Mouse (Mus musculus) MEL (cell line): ENCODE measurements around the gene Golga4. TPM values are rescaled to one million over a fixed set of nuclear protein-coding genes. Genes with fewer than 3 reads are reported as not detected.

ENCODE experiments used
- DNase-seq: peaks from one replicate; pipeline ENCODE4 v3.0.0; 2011; ENCODE audit warnings: low read depth, low spot score
- H3K27ac ChIP-seq: 2 replicates; pipeline ENCODE4 v1.5.1; 2012; ENCODE audit warnings: low read depth, mild to moderate bottlenecking, control low read depth, low read length, moderate library complexity; ENCODE audit not compliant: control insufficient read depth
- H3K27me3 ChIP-seq, 2 experiments: fragments of 150-350 bp in 1 of 2; sonication (generic) in 1 of 2; 2 replicates each; pipeline ENCODE4 v1.6.1; 2012; ENCODE audit warnings: low read length in 2 of 2, mild to moderate bottlenecking in 2 of 2, improper control_type of control experiment in 1 of 2, moderate library complexity in 1 of 2; ENCODE audit not compliant: insufficient read depth in 2 of 2, control insufficient read depth in 1 of 2
- H3K36me3 ChIP-seq, 2 experiments: 2 replicates each; pipeline ENCODE4 v1.6.1; 2012 to 2014; ENCODE audit warnings: low read length in 2 of 2, improper control_type of control experiment in 1 of 2, inconsistent platforms in 1 of 2, mild to moderate bottlenecking in 1 of 2; ENCODE audit not compliant: insufficient read depth in 2 of 2, control insufficient read depth in 1 of 2
- H3K4me1 ChIP-seq, 2 experiments: fragments of 150-350 bp in 1 of 2; sonication (generic) in 1 of 2; 2 replicates each; pipeline ENCODE4 v1.6.1; 2012; ENCODE audit warnings: low read length in 2 of 2, improper control_type of control experiment in 1 of 2, mild to moderate bottlenecking in 1 of 2; ENCODE audit not compliant: insufficient read depth in 2 of 2, control insufficient read depth in 1 of 2
- H3K4me3 ChIP-seq, 2 experiments: fragments of 150-350 bp in 1 of 2; sonication (generic) in 1 of 2; 2 replicates each; pipeline ENCODE4 v1.5.1; 2012; ENCODE audit warnings: low read depth in 2 of 2, low read length in 2 of 2, mild to moderate bottlenecking in 2 of 2, moderate library complexity in 2 of 2, control low read depth in 1 of 2, improper control_type of control experiment in 1 of 2; ENCODE audit not compliant: control insufficient read depth in 1 of 2, insufficient read depth in 1 of 2
- H3K79me2 ChIP-seq: 2 replicates; pipeline ENCODE4 v1.6.1; 2012; ENCODE audit warnings: mild to moderate bottlenecking, low read length, moderate library complexity; ENCODE audit not compliant: control insufficient read depth, poor library complexity, insufficient read depth
- H3K9ac ChIP-seq: 2 replicates; pipeline ENCODE4 v1.6.1; 2012; ENCODE audit warnings: low read depth, mild to moderate bottlenecking, control low read depth, low read length, moderate library complexity; ENCODE audit not compliant: control insufficient read depth, poor library complexity, severe bottlenecking
- H3K9me3 ChIP-seq: fragments of 150-350 bp; sonication (generic); replicated peaks from 2 replicates; pipeline ENCODE4 v1.6.1; 2012; ENCODE audit warnings: mild to moderate bottlenecking, low read length, improper control_type of control experiment, moderate library complexity; ENCODE audit not compliant: insufficient read depth
- CTCF ChIP-seq, 3 experiments: IDR thresholded peaks in 2 of 3; conservative IDR thresholded peaks in 1 of 3; 2 replicates each; pipeline ENCODE4 v1.5.1; 2011 to 2012; ENCODE audit warnings: low read length in 3 of 3, low read depth in 2 of 3, mild to moderate bottlenecking in 2 of 3, improper control_type of control experiment in 1 of 3, inconsistent platforms in 1 of 3, mixed read lengths in 1 of 3, moderate library complexity in 1 of 3; ENCODE audit not compliant: control insufficient read depth in 1 of 3, insufficient read depth in 1 of 3, poor library complexity in 1 of 3, severe bottlenecking in 1 of 3
- E2F4 ChIP-seq: IDR thresholded peaks from 2 replicates; pipeline ENCODE4 v1.6.1; 2011; ENCODE audit warnings: low read depth, low read length, improper control_type of control experiment, borderline replicate concordance
- EP300 ChIP-seq, 2 experiments: IDR thresholded peaks; 2 replicates each; pipeline ENCODE4 v1.6.1; 2011; ENCODE audit warnings: improper control_type of control experiment in 2 of 2, low read length in 2 of 2, low read depth in 1 of 2, mild to moderate bottlenecking in 1 of 2
- ETS1 ChIP-seq: IDR thresholded peaks from 2 replicates; pipeline ENCODE4 v1.6.1; 2012; ENCODE audit warnings: low read depth, mild to moderate bottlenecking, inconsistent platforms, low read length, improper control_type of control experiment, moderate library complexity
- GABPA ChIP-seq: IDR thresholded peaks from 2 replicates; pipeline ENCODE4 v1.6.1; 2012; ENCODE audit warnings: low read depth, mild to moderate bottlenecking, inconsistent platforms, low read length, improper control_type of control experiment, moderate library complexity
- GATA1 ChIP-seq: IDR thresholded peaks from 2 replicates; pipeline ENCODE4 v1.6.1; 2011; ENCODE audit warnings: low read depth, low read length, improper control_type of control experiment
- HCFC1 ChIP-seq: IDR thresholded peaks from 2 replicates; pipeline ENCODE4 v1.6.1; 2012; ENCODE audit warnings: low read depth, mild to moderate bottlenecking, inconsistent platforms, low read length, improper control_type of control experiment, moderate library complexity
- KAT2A ChIP-seq: conservative IDR thresholded peaks from 2 replicates; pipeline ENCODE4 v1.6.1; 2012; ENCODE audit warnings: low read depth, low read length, improper control_type of control experiment, inconsistent platforms
- MAFK ChIP-seq: IDR thresholded peaks from 2 replicates; pipeline ENCODE4 v1.6.1; 2011; ENCODE audit warnings: low read depth, mild to moderate bottlenecking, low read length, improper control_type of control experiment, borderline replicate concordance
- MAX ChIP-seq: IDR thresholded peaks from 2 replicates; pipeline ENCODE4 v1.6.1; 2011; ENCODE audit warnings: low read length, improper control_type of control experiment
- MEF2A ChIP-seq: IDR thresholded peaks from 2 replicates; pipeline ENCODE4 v1.6.1; 2014; ENCODE audit warnings: low read depth, mild to moderate bottlenecking, inconsistent platforms, low read length, improper control_type of control experiment; ENCODE audit not compliant: poor library complexity, insufficient replicate concordance, severe bottlenecking; ENCODE audit errors: extremely low read depth
- MXI1 ChIP-seq: IDR thresholded peaks from 2 replicates; pipeline ENCODE4 v1.6.1; 2011; ENCODE audit warnings: mild to moderate bottlenecking, low read depth, low read length, improper control_type of control experiment
- NELFE ChIP-seq: IDR thresholded peaks from 2 replicates; pipeline ENCODE4 v1.6.1; 2011; ENCODE audit warnings: low read depth, low read length, improper control_type of control experiment
- NRF1 ChIP-seq: IDR thresholded peaks from 2 replicates; pipeline ENCODE4 v1.6.1; 2014; ENCODE audit warnings: low read depth, mild to moderate bottlenecking, inconsistent platforms, low read length, improper control_type of control experiment, moderate library complexity; ENCODE audit not compliant: poor library complexity, insufficient read depth, severe bottlenecking
- POLR2AphosphoS2 ChIP-seq: IDR thresholded peaks from 2 replicates; pipeline ENCODE4 v1.6.1; 2011; ENCODE audit warnings: low read length, improper control_type of control experiment
- POLR2AphosphoS5 ChIP-seq: IDR thresholded peaks from 2 replicates; pipeline ENCODE4 v1.6.1; 2012; ENCODE audit warnings: low read depth, borderline replicate concordance, mild to moderate bottlenecking, inconsistent platforms, low read length, moderate library complexity, mixed read lengths
- RAD21 ChIP-seq: IDR thresholded peaks from 2 replicates; pipeline ENCODE4 v1.6.1; 2011; ENCODE audit warnings: mild to moderate bottlenecking, low read depth, low read length, improper control_type of control experiment
- RCOR1 ChIP-seq: IDR thresholded peaks from 2 replicates; pipeline ENCODE4 v1.6.1; 2012; ENCODE audit warnings: low read depth, mild to moderate bottlenecking, inconsistent platforms, low read length, improper control_type of control experiment
- SIN3A ChIP-seq: IDR thresholded peaks from 2 replicates; pipeline ENCODE4 v1.6.1; 2012; ENCODE audit warnings: low read length, improper control_type of control experiment, inconsistent platforms
- SMC3 ChIP-seq: IDR thresholded peaks from 2 replicates; pipeline ENCODE4 v1.6.1; 2011; ENCODE audit warnings: low read depth, low read length, improper control_type of control experiment
- TCF12 ChIP-seq: IDR thresholded peaks from 2 replicates; pipeline ENCODE4 v1.6.1; 2014; ENCODE audit warnings: low read depth, mild to moderate bottlenecking, inconsistent platforms, low read length, improper control_type of control experiment, moderate library complexity
- UBTF ChIP-seq: IDR thresholded peaks from 2 replicates; pipeline ENCODE4 v1.6.1; 2012; ENCODE audit warnings: low read depth, mild to moderate bottlenecking, inconsistent platforms, low read length, improper control_type of control experiment, moderate library complexity, borderline replicate concordance; ENCODE audit not compliant: insufficient read depth
- USF1 ChIP-seq: IDR thresholded peaks from 2 replicates; pipeline ENCODE4 v1.6.1; 2014; ENCODE audit warnings: low read depth, mild to moderate bottlenecking, inconsistent platforms, low read length, improper control_type of control experiment, moderate library complexity
- USF2 ChIP-seq, 2 experiments: IDR thresholded peaks; 2 replicates each; pipeline ENCODE4 v1.6.1; 2011 to 2012; ENCODE audit warnings: improper control_type of control experiment in 2 of 2, low read length in 2 of 2, borderline replicate concordance in 1 of 2, inconsistent platforms in 1 of 2, low read depth in 1 of 2, mild to moderate bottlenecking in 1 of 2; ENCODE audit not compliant: insufficient read depth in 1 of 2
- ZC3H11A ChIP-seq: IDR thresholded peaks from 2 replicates; pipeline ENCODE4 v1.6.1; 2012; ENCODE audit warnings: low read depth, mild to moderate bottlenecking, inconsistent platforms, low read length, improper control_type of control experiment
- ZKSCAN1 ChIP-seq: IDR thresholded peaks from 2 replicates; pipeline ENCODE4 v1.6.1; 2012; ENCODE audit warnings: low read depth, mild to moderate bottlenecking, inconsistent platforms, low read length, improper control_type of control experiment, moderate library complexity
- ZMIZ1 ChIP-seq: IDR thresholded peaks from 2 replicates; pipeline ENCODE4 v1.6.1; 2012; ENCODE audit warnings: low read depth, mild to moderate bottlenecking, inconsistent platforms, low read length, improper control_type of control experiment, moderate library complexity
- ZNF384 ChIP-seq: IDR thresholded peaks from 2 replicates; pipeline ENCODE4 v1.6.1; 2012; ENCODE audit warnings: low read depth, mild to moderate bottlenecking, inconsistent platforms, low read length, improper control_type of control experiment
- polyA plus RNA-seq, 2 experiments: library from polyadenylated mRNA; stranded (reverse) in 1 of 2; unstranded in 1 of 2; fragments of >175 nt in 1 of 2; fragments of >200 nt in 1 of 2; gene quantifications; 2 replicates each; pipeline versions ENCODE4 v1.2.1 to v1.2.4; 2012; ENCODE audit warnings: low replicate concordance in 2 of 2, low read depth in 1 of 2; ENCODE audit not compliant: insufficient read length in 2 of 2, insufficient read depth in 1 of 2, missing spikeins in 1 of 2
- total RNA-seq: library from RNA; depleted of rRNA; stranded (reverse); fragments of 300-350 nt; gene quantifications from 2 replicates; pipeline ENCODE4 v1.2.3, GENCODE M21; 2012

Gene Golga4
- total and polyA plus RNA-seq, 3 experiments = 29.8 to 465 (median 38.9) TPM

DNA sequence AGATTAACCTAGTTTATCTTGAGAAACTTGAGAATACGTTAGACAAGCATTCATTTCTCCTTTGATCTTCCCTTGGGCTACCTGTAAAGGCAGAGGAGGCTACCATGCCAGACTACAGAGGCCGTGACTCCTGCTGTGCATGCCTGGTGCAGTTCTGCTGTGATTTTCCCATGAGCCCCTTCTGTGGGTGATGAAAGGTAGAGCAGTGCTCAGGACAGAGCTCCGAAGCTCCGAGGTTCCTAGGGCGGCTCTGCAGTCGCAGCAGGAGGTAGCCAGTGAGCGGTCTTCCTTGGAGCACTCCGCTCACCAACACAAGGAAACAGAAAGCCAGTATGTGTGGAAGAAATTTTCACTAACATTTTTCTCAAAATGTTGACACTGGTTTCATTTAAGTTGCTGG, 15.6 kb downstream of the Golga4 start:
- Histone ChIP-seq H3K27ac (no peak overlapping the region), H3K79me2 (peaks cover 17% of the 10 kb centered on the region; the same call in 1 of the 2 replicates), H3K4me3 (no peak overlapping the region), H3K9me3 (no peaks in the 10 kb centered on the region), H3K36me3 (peaks cover 5 to 24% of the 10 kb centered on the region in 2 experiments), H3K4me1 (peaks cover under 1 to 4% of the 10 kb centered on the region in 2 experiments; a peak in 3 of 4 replicates), H3K9ac (no peak overlapping the region), H3K27me3 (no peaks in the 10 kb centered on the region)
- TF ChIP-seq EP300 (IDR thresholded peaks at IDR 0.05; ENCODE audit: low read depth in 1 of 2, low read length in 2 of 2) (no peak), CTCF (IDR thresholded peaks at IDR 0.05 in 2 of 3, conservative IDR thresholded peaks at IDR 0.05 in 1 of 3; ENCODE audit: control insufficient read depth in 1 of 3, insufficient read depth in 1 of 3, low read depth in 2 of 3, low read length in 3 of 3, poor library complexity in 1 of 3, severe bottlenecking in 1 of 3) (no peak), ETS1 (no peak), MAX (no peak), NRF1 (no peak), ZMIZ1 (no peak), SIN3A (no peak), POLR2AphosphoS5 (no peak), ZKSCAN1 (no peak), HCFC1 (no peak), GATA1 (no peak), MEF2A (no peak), SMC3 (no peak), RCOR1 (no peak), USF2 (IDR thresholded peaks at IDR 0.05; ENCODE audit: borderline replicate concordance in 1 of 2, insufficient read depth in 1 of 2, low read depth in 1 of 2, low read length in 2 of 2) (no peak), UBTF (no peak), ZC3H11A (no peak), ZNF384 (no peak)
- DNase-seq = no peak

DNA sequence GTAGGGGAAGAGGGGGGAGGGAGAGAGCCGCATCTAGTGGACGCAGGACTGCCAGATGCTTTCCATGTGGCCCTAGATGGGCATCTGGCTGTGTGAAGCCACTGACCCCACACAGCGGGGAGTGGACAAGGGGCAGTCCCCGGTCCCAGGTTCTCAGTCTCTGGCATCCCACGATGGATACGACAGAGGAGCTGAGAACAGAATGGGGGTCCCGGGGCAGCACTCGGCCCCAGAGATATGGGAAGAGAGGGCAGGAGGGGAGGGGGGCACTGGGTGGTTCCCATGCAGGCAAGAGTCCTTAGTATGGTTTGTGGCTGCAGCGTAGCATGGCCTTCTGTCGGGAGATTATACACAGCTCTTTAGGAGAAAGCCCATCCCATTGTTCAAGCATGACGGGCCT, 17.7 kb downstream of the Golga4 start:
- no peak overlapping the region for H3K27ac ChIP-seq
- H3K9ac ChIP-seq = no peak overlapping the region
- no peak for TF ChIP-seq MXI1
- TF ChIP-seq MAFK = no peak
- no peak for TF ChIP-seq CTCF (IDR thresholded peaks at IDR 0.05 in 2 of 3, conservative IDR thresholded peaks at IDR 0.05 in 1 of 3; ENCODE audit: control insufficient read depth in 1 of 3, insufficient read depth in 1 of 3, low read depth in 2 of 3, low read length in 3 of 3, poor library complexity in 1 of 3, severe bottlenecking in 1 of 3)
- no peak for TF ChIP-seq RAD21
- no peak for TF ChIP-seq GABPA
- TF ChIP-seq RCOR1 = no peak
- TF ChIP-seq E2F4 = no peak
- no peak for TF ChIP-seq NELFE
- no peak for TF ChIP-seq POLR2AphosphoS2
- no peak for TF ChIP-seq HCFC1
- no peak for TF ChIP-seq KAT2A
- TF ChIP-seq TCF12 = no peak
- TF ChIP-seq SMC3 = no peak
- TF ChIP-seq USF1 = no peak
- DNase-seq = no peak
- no peaks in the 10 kb centered on the region for H3K9me3 ChIP-seq
- peaks cover 11% of the 10 kb centered on the region; the same call in 1 of the 2 replicates for H3K79me2 ChIP-seq
- H3K36me3 ChIP-seq = peaks cover 0 to 25% of the 10 kb centered on the region in 2 experiments; a peak in 2 of 4 replicates
- no peak overlapping the region for H3K4me3 ChIP-seq
- H3K27me3 ChIP-seq = no peaks in the 10 kb centered on the region
- H3K4me1 ChIP-seq = no peaks in the 10 kb centered on the region; a peak in 1 of 4 replicates
